Mouse (Mus musculus) midbrain, embryonic 11.5 days (tissue): Measurements from ENCODE around the gene Gm49711. TPM values are rescaled to one million over a fixed set of nuclear protein-coding genes. Genes with fewer than 3 reads are reported as not detected.

ENCODE experiments used
- polyA plus RNA-seq: library from polyadenylated mRNA; unstranded; fragments of >200 nt; fragmentation: Nextera tagmentation; extraction: Ambion mirVana; gene quantifications from 2 replicates; pipeline ENCODE4 v1.2.1, GENCODE M21; 2014

Gm49711 gene
- polyA plus RNA-seq, 1 experiment from 2014 or later, result not detected

Other genes starting within 250 kb of the Gm49711 start
- 118 and 122 TPM in 2 replicates for gene Mrps6, start within 50 bp of the Gm49711 start, polyA plus RNA-seq
- 11.5 and 13.7 TPM in 2 replicates for gene Slc5a3, start within 50 bp of the Gm49711 start, polyA plus RNA-seq
- 0.12 and 0.14 TPM in 2 replicates for gene Kcne2, start 234.1 kb downstream of the Gm49711 start, polyA plus RNA-seq
- gene Smim11, start 243.0 kb downstream of the Gm49711 start, polyA plus RNA-seq, result 137 and 143 TPM in 2 replicates